Mouse (Mus musculus): ENCODE results near the gene Mdga2. TPM values are rescaled to one million over a fixed set of nuclear protein-coding genes. Genes with fewer than 3 reads are reported as not detected.

Gene Mdga2
- total and polyA plus RNA-seq, 3 experiments, result 2.1 TPM; not detected in 2

DNA sequence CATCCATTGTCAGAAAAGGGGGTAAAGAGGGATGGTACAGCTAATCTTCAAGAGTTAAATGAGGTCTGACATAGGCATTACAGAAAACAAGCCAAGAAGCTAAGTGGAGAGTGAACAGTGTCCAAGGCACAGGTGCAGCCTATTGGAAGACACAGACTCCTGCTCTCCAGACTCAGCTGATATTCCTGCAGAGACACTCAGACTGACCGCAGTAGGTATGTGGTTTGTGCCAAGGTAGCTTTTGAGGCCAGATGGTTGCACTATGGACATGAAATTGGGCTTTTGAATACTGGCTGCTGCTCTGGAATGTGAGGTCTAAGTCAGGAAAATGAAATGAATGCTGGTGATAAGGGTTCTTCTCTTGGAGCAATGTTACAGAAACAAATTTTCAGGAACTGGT is 44.2 kb downstream of the Mdga2 start:
- TF ChIP-seq ZNF384 (IDR thresholded peaks at IDR 0.05; ENCODE audit: low read depth, low read length) (no peak), MAX (IDR thresholded peaks at IDR 0.05; ENCODE audit: low read length) (no peak), ELF1 (IDR thresholded peaks at IDR 0.05; ENCODE audit: low read depth, low read length) (no peak), KAT2A (conservative IDR thresholded peaks at IDR 0.05; ENCODE audit: low read depth, low read length) (no peak), CHD1 (IDR thresholded peaks at IDR 0.05; ENCODE audit: low read depth, low read length) (no peak), TCF12 (IDR thresholded peaks at IDR 0.05; ENCODE audit: low read depth, low read length) (no peak), CTCF (IDR thresholded peaks at IDR 0.05 in 2 of 3, conservative IDR thresholded peaks at IDR 0.05 in 1 of 3; ENCODE audit: control insufficient read depth in 1 of 3, insufficient read depth in 1 of 3, low read depth in 2 of 3, low read length in 3 of 3, poor library complexity in 1 of 3, severe bottlenecking in 1 of 3) (no peak), USF1 (IDR thresholded peaks at IDR 0.05; ENCODE audit: low read depth, low read length) (no peak), POLR2AphosphoS2 (IDR thresholded peaks at IDR 0.05; ENCODE audit: low read length) (no peak), JUND (IDR thresholded peaks at IDR 0.05; ENCODE audit: low read depth, low read length) (no peak), NRF1 (IDR thresholded peaks at IDR 0.05; ENCODE audit: insufficient read depth, low read depth, low read length, poor library complexity, severe bottlenecking) (no peak), MYC (IDR thresholded peaks at IDR 0.05; ENCODE audit: low read depth, low read length) (no peak)
- H3K27me3 ChIP-seq (ENCODE audit: control insufficient read depth in 1 of 2, insufficient read depth in 2 of 2, low read length in 2 of 2), result no peaks in the 10 kb centered on the region
- no peaks in the 10 kb centered on the region for H3K4me1 ChIP-seq (ENCODE audit: control insufficient read depth in 1 of 2, insufficient read depth in 2 of 2, low read length in 2 of 2)

DNA sequence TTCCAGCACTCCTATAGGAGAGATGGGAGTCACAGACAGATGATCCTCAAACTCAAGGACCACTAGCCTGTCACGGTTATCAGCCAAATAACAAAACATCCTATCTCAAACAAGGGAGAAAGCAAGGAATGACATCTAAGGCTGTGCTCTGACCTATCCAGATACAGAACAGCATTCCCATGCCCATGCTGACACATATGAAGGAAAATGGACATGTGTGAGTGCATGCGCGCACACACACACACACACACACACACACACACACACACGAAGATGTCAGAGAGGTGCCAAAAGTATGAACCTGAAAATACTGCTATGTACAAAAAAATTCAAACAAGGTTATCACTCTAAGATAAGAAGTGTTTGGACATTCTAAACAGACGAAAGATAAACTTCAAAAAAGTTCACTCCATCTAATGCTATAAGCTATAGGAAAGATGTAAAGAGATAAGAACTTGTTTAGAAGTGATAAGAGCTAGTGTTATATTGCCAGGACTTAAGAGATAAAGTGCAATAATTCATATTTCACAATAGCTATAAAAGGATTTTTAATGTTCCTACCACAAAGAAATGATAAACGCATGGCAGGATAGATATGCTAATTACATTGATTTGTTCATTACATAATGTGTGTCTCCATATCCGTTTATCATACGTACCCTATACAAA is 65.6 kb downstream of the Mdga2 start:
- TF ChIP-seq NELFE (IDR thresholded peaks at IDR 0.05; ENCODE audit: low read depth, low read length), result no peak
- TF ChIP-seq SMC3 (IDR thresholded peaks at IDR 0.05; ENCODE audit: low read depth, low read length), result no peak
- TF ChIP-seq TAL1 (IDR thresholded peaks at IDR 0.05; ENCODE audit: low read length), result no peak
- no peak for TF ChIP-seq ZNF384 (IDR thresholded peaks at IDR 0.05; ENCODE audit: low read depth, low read length)
- DNase-seq (ENCODE audit: low read depth, low spot score), result no peak
- Histone ChIP-seq H3K27ac (ENCODE audit: control insufficient read depth, low read depth, low read length) (no peak overlapping the region), H3K9ac (ENCODE audit: control insufficient read depth, low read depth, low read length, poor library complexity, severe bottlenecking) (no peak overlapping the region), H3K9me3 (replicated peaks; ENCODE audit: insufficient read depth, low read length) (no peaks in the 10 kb centered on the region), H3K79me2 (ENCODE audit: control insufficient read depth, insufficient read depth, low read length, poor library complexity) (no peaks in the 10 kb centered on the region), H3K27me3 (ENCODE audit: control insufficient read depth in 1 of 2, insufficient read depth in 2 of 2, low read length in 2 of 2) (no peaks in the 10 kb centered on the region; a peak in 1 of 4 replicates), H3K36me3 (ENCODE audit: control insufficient read depth in 1 of 2, insufficient read depth in 2 of 2, low read length in 2 of 2) (no peaks in the 10 kb centered on the region), H3K4me3 (ENCODE audit: control insufficient read depth in 1 of 2, insufficient read depth in 1 of 2, low read depth in 2 of 2, low read length in 2 of 2) (no peak overlapping the region), H3K4me1 (ENCODE audit: control insufficient read depth in 1 of 2, insufficient read depth in 2 of 2, low read length in 2 of 2) (no peaks in the 10 kb centered on the region)

More for the DNA sequence above, 44.2 kb downstream of the Mdga2 start:
- no peak overlapping the region for H3K27ac ChIP-seq (ENCODE audit: control insufficient read depth, low read depth, low read length)
- DNase-seq (ENCODE audit: low read depth, low spot score), result no peak
- no peaks in the 10 kb centered on the region for H3K79me2 ChIP-seq (ENCODE audit: control insufficient read depth, insufficient read depth, low read length, poor library complexity)
- H3K9ac ChIP-seq (ENCODE audit: control insufficient read depth, low read depth, low read length, poor library complexity, severe bottlenecking), result no peak overlapping the region
- no peaks in the 10 kb centered on the region for H3K36me3 ChIP-seq (ENCODE audit: control insufficient read depth in 1 of 2, insufficient read depth in 2 of 2, low read length in 2 of 2)
- no peaks in the 10 kb centered on the region for H3K9me3 ChIP-seq (replicated peaks; ENCODE audit: insufficient read depth, low read length)
- H3K4me3 ChIP-seq (ENCODE audit: control insufficient read depth in 1 of 2, insufficient read depth in 1 of 2, low read depth in 2 of 2, low read length in 2 of 2), result no peak overlapping the region
